Mouse (Mus musculus) left cerebral cortex, postnatal 36 days (tissue): ENCODE measurements at regions not wholly inside any gene's neighbourhood (a gene's known extent, or its start where the extent isn't known, plus 50 kb on each side); places are given as distances from the start of the nearest gene placed in this dataset.

Experiments
- DNase-seq, 2 experiments: peaks; one replicate each; pipeline ENCODE4 v3.0.0; 2021 to 2022; ENCODE audit warnings: low spot score in 2 of 2, mixed read lengths in 1 of 2
- intact Hi-C: fragments of 180-260 bp; cut with DNase I; formaldehyde crosslinking; loops from one replicate; pipeline ENCODE4 v1.15.1; 2025

GRCm38 (mm10) chr7:36829710-36830109 is 131.8 kb downstream of the Tshz3 start:
- intact Hi-C loops, result no loop called here
- DNase-seq, result no peak

GRCm38 (mm10) chr7:36830155-36830554 is 132.2 kb downstream of the Tshz3 start:
- intact Hi-C loops, result no loop called here

GRCm38 (mm10) chr7:36848279-36848678 is 150.4 kb downstream of the Tshz3 start:
- intact Hi-C loops, result no loop called here
- no peak for DNase-seq

More at GRCm38 (mm10) chr7:36830155-36830554, 132.2 kb downstream of the Tshz3 start:
- no peak for DNase-seq

GRCm38 (mm10) chr7:36851275-36851889 is 153.5 kb downstream of the Tshz3 start:
- intact Hi-C loops, result no loop called here

GRCm38 (mm10) chr7:36854308-36854707 is 156.4 kb downstream of the Tshz3 start:
- intact Hi-C loops, result no loop called here
- DNase-seq, result no peak

More at GRCm38 (mm10) chr7:36851275-36851889, 153.5 kb downstream of the Tshz3 start:
- DNase-seq, result no peak

GRCm38 (mm10) chr7:36859428-36859827 is 161.5 kb downstream of the Tshz3 start:
- intact Hi-C loops, result no loop called here
- no peak for DNase-seq

GRCm38 (mm10) chr7:36862481-36862880 is 164.6 kb downstream of the Tshz3 start:
- DNase-seq, result peak in 1 of 2 experiments; percentile 24
- intact Hi-C loops, result loop anchor here (5.0 kb wide), 1 partner anchor 50 kb away; no protein-coding TSS in a partner anchor

GRCm38 (mm10) chr7:36863745-36864144 is 165.8 kb downstream of the Tshz3 start:
- DNase-seq, result peak; percentile 19 to 20
- intact Hi-C loops, result loop anchor here (5.0 kb wide), 1 partner anchor 49 kb away; no protein-coding TSS in a partner anchor

GRCm38 (mm10) chr7:36864675-36865074 is 166.8 kb downstream of the Tshz3 start:
- intact Hi-C loops, result loop anchor here (5.0 kb wide), 1 partner anchor 48 kb away; no protein-coding TSS in a partner anchor
- DNase-seq, result peak; percentile 40 to 52

- intact Hi-C loops, result no loop called here
- peak; percentile 57 to 66 for DNase-seq
Measured at GRCm38 (mm10) chr7:36866602-36867001, 168.7 kb downstream of the Tshz3 start.

- DNase-seq, result no peak
- intact Hi-C loops, result no loop called here
Measured at GRCm38 (mm10) chr7:36874004-36874403, 176.1 kb downstream of the Tshz3 start.

- DNase-seq, result no peak
- intact Hi-C loops, result no loop called here
Measured at GRCm38 (mm10) chr7:36877686-36878085, 179.8 kb downstream of the Tshz3 start.

GRCm38 (mm10) chr7:36892776-36893500 is 195.0 kb downstream of the Tshz3 start:
- no peak for DNase-seq
- intact Hi-C loops, result loop anchor here (10.0 kb wide), 1 partner anchor 1208 kb away; no protein-coding TSS in a partner anchor

- intact Hi-C loops, result loop anchor here (10.0 kb wide), 1 partner anchor 1212 kb away; no protein-coding TSS in a partner anchor
- DNase-seq, result no peak
Measured at GRCm38 (mm10) chr7:36896339-36896738, 198.4 kb downstream of the Tshz3 start.

GRCm38 (mm10) chr7:36901537-36901936 is 203.6 kb downstream of the Tshz3 start:
- intact Hi-C loops, result no loop called here
- DNase-seq, result no peak

- peak in 1 of 2 experiments; percentile 14 for DNase-seq
- intact Hi-C loops, result loop anchor here (5.0 to 10.0 kb wide), 2 partner anchors 51 to 421 kb away; no protein-coding TSS in a partner anchor
Measured at GRCm38 (mm10) chr7:36913304-36913703, 215.4 kb downstream of the Tshz3 start.

- intact Hi-C loops, result loop anchor here (5.0 to 10.0 kb wide), 2 partner anchors 52 to 421 kb away; no protein-coding TSS in a partner anchor
- DNase-seq, result peak in 1 of 2 experiments; percentile 27
Measured at GRCm38 (mm10) chr7:36914261-36914660, 216.3 kb downstream of the Tshz3 start.

- DNase-seq, result peak in 1 of 2 experiments; percentile 25
- intact Hi-C loops, result loop anchor here (10.0 kb wide), 1 partner anchor 420 kb away; no protein-coding TSS in a partner anchor
Measured at GRCm38 (mm10) chr7:36915171-36915570, 217.3 kb downstream of the Tshz3 start.

GRCm38 (mm10) chr7:36917011-36917410 is 219.1 kb downstream of the Tshz3 start:
- DNase-seq, result no peak
- intact Hi-C loops, result loop anchor here (10.0 kb wide), 1 partner anchor 418 kb away; no protein-coding TSS in a partner anchor

- intact Hi-C loops, result loop anchor here (10.0 kb wide), 1 partner anchor 415 kb away; no protein-coding TSS in a partner anchor
- DNase-seq, result no peak
Measured at GRCm38 (mm10) chr7:36919413-36919812, 221.5 kb downstream of the Tshz3 start.
